Mouse (Mus musculus) spleen, adult 2 months (tissue): Measurements from ENCODE around the gene Kif3a. TPM values are rescaled to one million over a fixed set of nuclear protein-coding genes. Genes with fewer than 3 reads are reported as not detected.

Experiments
- DNase-seq, 2 experiments: peaks; one replicate each; pipeline versions ENCODE4 v3.0.0 to v3.0.0-alpha.2; 2012 to 2021; ENCODE audit warnings: low spot score in 2 of 2, low read depth in 1 of 2
- H3K27ac ChIP-seq: fragments of 200-500 bp; 2 replicates; pipeline ENCODE4 v1.5.1; 2012; ENCODE audit warnings: low read length, inconsistent platforms; ENCODE audit not compliant: insufficient read depth
- H3K27me3 ChIP-seq: fragments of 200-500 bp; 2 replicates; pipeline ENCODE4 v1.6.1; 2012; ENCODE audit warnings: mild to moderate bottlenecking, moderate library complexity, low read length, inconsistent platforms; ENCODE audit not compliant: control insufficient read depth, insufficient read depth
- H3K36me3 ChIP-seq: fragments of 200-500 bp; 2 replicates; pipeline ENCODE4 v1.6.1; 2012; ENCODE audit warnings: mild to moderate bottlenecking, low read length, inconsistent platforms; ENCODE audit not compliant: control insufficient read depth, insufficient read depth
- H3K4me1 ChIP-seq: fragments of 200-500 bp; 2 replicates; pipeline ENCODE4 v1.6.1; 2011; ENCODE audit warnings: inconsistent platforms; ENCODE audit not compliant: control insufficient read depth, insufficient read depth, insufficient read length
- H3K4me3 ChIP-seq: fragments of 200-500 bp; 2 replicates; pipeline ENCODE4 v1.5.1; 2011; ENCODE audit warnings: mild to moderate bottlenecking, inconsistent platforms; ENCODE audit not compliant: insufficient read depth, insufficient read length; ENCODE audit errors: extremely low read depth
- CTCF ChIP-seq: fragments of 200-500 bp; IDR thresholded peaks from 2 replicates; pipeline ENCODE4 v1.5.1; 2011; ENCODE audit warnings: mild to moderate bottlenecking, inconsistent platforms; ENCODE audit not compliant: insufficient read depth, insufficient read length, insufficient replicate concordance; ENCODE audit errors: extremely low read depth
- POLR2A ChIP-seq: fragments of 200-500 bp; IDR thresholded peaks from 2 replicates; pipeline ENCODE4 v1.6.1; 2011; ENCODE audit warnings: low read depth, low read length, inconsistent platforms
- WGBS: fragments of 180-500 bp; shearing (Covaris S2); methylation state at CpG from one replicate; pipeline ENCODE4 v1.1.7; 2018; 5-methylcytosine and 5-hydroxymethylcytosine counted together
- polyA plus RNA-seq: library from polyadenylated mRNA; depleted of rRNA; stranded (reverse); fragments of >200 nt; gene quantifications from 2 replicates; pipeline ENCODE4 v1.2.3, GENCODE M21; 2012

Gene Kif3a
- polyA plus RNA-seq, 1 experiment: 1.3 TPM

- WGBS: 95% methylated on average over 9 of the region's 9 CpGs
- TF ChIP-seq POLR2A: no peak
- TF ChIP-seq CTCF: no peak
Measured at GRCm38 (mm10) chr11:53530001-53530400, 37.2 kb upstream of the Kif3a start.

GRCm38 (mm10) chr11:53531578-53532230, 35.5 kb upstream of the Kif3a start:
- H3K4me1 ChIP-seq: no peaks in the 10 kb centered on the region
- H3K36me3 ChIP-seq: no peaks in the 10 kb centered on the region
- H3K27me3 ChIP-seq: no peaks in the 10 kb centered on the region
- WGBS: 87% methylated on average over 10 of the region's 10 CpGs
- no peak for DNase-seq
- H3K27ac ChIP-seq: no peak overlapping the region
- no peak overlapping the region for H3K4me3 ChIP-seq
- TF ChIP-seq CTCF: no peak
- TF ChIP-seq POLR2A: no peak

More at GRCm38 (mm10) chr11:53530001-53530400, 37.2 kb upstream of the Kif3a start:
- Histone ChIP-seq H3K4me1 (no peaks in the 10 kb centered on the region), H3K27me3 (no peaks in the 10 kb centered on the region), H3K36me3 (no peaks in the 10 kb centered on the region), H3K4me3 (no peak overlapping the region), H3K27ac (no peak overlapping the region)
- no peak for DNase-seq

DNA sequence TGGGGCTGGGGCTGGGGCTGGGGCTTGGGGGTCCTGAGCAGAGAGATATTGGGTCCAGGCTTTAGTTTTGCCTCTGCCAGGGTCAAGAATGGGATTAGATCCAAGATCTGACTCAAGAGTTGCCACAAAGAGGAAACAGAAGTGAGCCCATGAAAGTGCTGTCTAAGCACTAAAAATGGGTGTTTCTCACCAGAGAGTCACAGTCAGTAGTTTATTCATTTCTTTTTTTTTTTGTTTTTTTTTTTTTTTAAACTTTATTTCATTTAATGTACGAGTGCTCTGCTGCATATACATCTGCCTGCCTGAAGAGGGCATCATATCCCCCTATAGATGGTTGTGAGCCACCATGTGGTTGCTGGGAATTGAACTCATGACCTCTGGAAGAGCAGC, 35.0 kb upstream of the Kif3a start:
- Histone ChIP-seq H3K36me3 (no peaks in the 10 kb centered on the region), H3K27ac (no peak overlapping the region), H3K27me3 (no peaks in the 10 kb centered on the region), H3K4me3 (no peak overlapping the region), H3K4me1 (no peaks in the 10 kb centered on the region)
- TF ChIP-seq CTCF (no peak), POLR2A (no peak)
- DNase-seq: no peak
- WGBS: 43% methylated on average over 1 of the region's 1 CpGs

DNA sequence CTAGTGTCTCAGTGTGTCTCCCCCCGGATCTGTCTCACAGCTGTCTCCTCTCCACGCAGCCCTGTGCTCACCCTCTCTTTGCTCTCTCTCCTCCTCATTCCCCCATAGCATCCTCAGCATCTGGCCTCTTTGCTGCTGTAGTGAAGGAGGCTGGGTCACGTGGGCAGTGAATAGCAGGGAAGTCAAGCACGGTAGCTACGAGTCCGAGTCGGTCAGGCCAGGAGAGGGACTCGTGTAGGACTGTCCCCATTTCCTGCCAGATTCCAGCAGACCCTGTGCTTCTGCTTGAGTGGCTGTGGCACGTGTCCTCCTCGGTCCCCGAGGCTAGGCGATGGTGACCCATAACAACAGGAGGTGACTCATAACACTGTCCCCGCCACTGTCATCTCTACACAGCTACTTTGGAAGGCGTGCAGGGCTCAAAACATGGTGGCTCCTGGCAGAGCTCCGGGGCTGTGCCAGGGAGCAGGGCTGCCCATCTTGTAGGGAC, 28.1 kb upstream of the Kif3a start:
- Histone ChIP-seq H3K4me3 (no peak overlapping the region), H3K27ac (no peak overlapping the region), H3K27me3 (no peaks in the 10 kb centered on the region), H3K4me1 (no peaks in the 10 kb centered on the region), H3K36me3 (no peaks in the 10 kb centered on the region)
- TF ChIP-seq POLR2A (no peak), CTCF (no peak)
- DNase-seq: no peak
- WGBS: 90% methylated on average over 15 of the region's 15 CpGs

- TF ChIP-seq CTCF (no peak), POLR2A (no peak)
- no peak overlapping the region for H3K27ac ChIP-seq
- DNase-seq: no peak
- no peak overlapping the region for H3K4me3 ChIP-seq
- WGBS: 83% methylated on average over 3 of the region's 3 CpGs
- no peaks in the 10 kb centered on the region for H3K4me1 ChIP-seq
- H3K27me3 ChIP-seq: no peaks in the 10 kb centered on the region
- no peaks in the 10 kb centered on the region for H3K36me3 ChIP-seq
Measured at GRCm38 (mm10) chr11:53540394-53540793, 26.8 kb upstream of the Kif3a start.

DNA sequence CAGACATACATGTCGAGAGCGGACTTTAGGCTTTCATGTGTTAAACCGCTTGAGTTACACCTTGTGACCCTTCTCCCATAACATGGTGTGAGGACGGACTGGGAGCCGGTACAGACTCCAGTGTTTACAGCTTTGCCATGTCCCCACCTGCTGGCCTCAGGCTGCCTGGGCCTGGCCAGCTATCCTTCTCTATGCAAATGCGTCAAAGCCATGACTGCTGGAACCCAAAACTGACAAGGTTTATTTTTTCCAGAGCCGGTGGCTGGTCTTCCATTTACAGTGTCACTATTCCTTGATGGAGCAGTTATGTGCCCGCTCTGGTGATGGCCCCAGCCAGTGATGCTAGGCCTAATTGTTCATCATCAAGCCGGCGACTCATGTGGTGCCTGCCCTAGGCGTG, 26.0 kb upstream of the Kif3a start:
- WGBS: 93% methylated on average over 11 of the region's 11 CpGs
- Histone ChIP-seq H3K4me3 (no peak overlapping the region), H3K36me3 (no peaks in the 10 kb centered on the region), H3K4me1 (no peaks in the 10 kb centered on the region), H3K27me3 (no peaks in the 10 kb centered on the region), H3K27ac (no peak overlapping the region)
- TF ChIP-seq CTCF (no peak), POLR2A (no peak)
- no peak for DNase-seq

DNA sequence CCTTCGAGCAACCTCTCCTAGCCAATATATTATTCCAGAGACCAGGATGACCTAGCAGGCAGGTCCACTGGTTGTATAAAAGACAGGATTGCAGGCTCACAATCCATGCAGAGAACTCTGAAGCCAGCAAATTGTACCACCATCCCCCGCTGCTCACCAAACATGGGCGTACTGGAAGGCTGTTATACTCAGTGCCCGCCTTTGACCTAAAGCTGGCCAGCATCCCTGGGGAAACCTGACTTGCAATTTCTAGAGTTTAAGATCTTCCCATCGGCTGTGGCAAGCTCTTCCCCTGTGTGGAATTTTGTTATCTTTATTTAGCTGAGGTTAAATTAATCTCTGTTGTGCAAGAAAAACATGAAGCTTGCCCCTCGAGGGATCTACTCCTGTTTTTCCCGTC, 24.2 kb upstream of the Kif3a start:
- DNase-seq: no peak
- Histone ChIP-seq H3K4me1 (no peaks in the 10 kb centered on the region), H3K36me3 (no peaks in the 10 kb centered on the region), H3K4me3 (no peak overlapping the region), H3K27me3 (no peaks in the 10 kb centered on the region), H3K27ac (no peak overlapping the region)
- TF ChIP-seq POLR2A (no peak), CTCF (no peak)
- 90% methylated on average over 7 of the region's 7 CpGs for WGBS
